Mouse (Mus musculus) cortical plate, adult 2 months (tissue): ENCODE data around the gene Snta1.

Source experiments
- CTCF ChIP-seq: fragments of 200-500 bp; IDR thresholded peaks from 2 replicates; pipeline ENCODE4 v1.5.1; 2011; ENCODE audit warnings: mild to moderate bottlenecking, control low read depth, low read length; ENCODE audit not compliant: insufficient read depth; ENCODE audit errors: extremely low read depth
- POLR2A ChIP-seq: fragments of 200-500 bp; IDR thresholded peaks from 2 replicates; pipeline ENCODE4 v1.6.1; 2011; ENCODE audit warnings: mild to moderate bottlenecking, low read length, control low read depth; ENCODE audit not compliant: insufficient read depth; ENCODE audit errors: extremely low read depth

DNA sequence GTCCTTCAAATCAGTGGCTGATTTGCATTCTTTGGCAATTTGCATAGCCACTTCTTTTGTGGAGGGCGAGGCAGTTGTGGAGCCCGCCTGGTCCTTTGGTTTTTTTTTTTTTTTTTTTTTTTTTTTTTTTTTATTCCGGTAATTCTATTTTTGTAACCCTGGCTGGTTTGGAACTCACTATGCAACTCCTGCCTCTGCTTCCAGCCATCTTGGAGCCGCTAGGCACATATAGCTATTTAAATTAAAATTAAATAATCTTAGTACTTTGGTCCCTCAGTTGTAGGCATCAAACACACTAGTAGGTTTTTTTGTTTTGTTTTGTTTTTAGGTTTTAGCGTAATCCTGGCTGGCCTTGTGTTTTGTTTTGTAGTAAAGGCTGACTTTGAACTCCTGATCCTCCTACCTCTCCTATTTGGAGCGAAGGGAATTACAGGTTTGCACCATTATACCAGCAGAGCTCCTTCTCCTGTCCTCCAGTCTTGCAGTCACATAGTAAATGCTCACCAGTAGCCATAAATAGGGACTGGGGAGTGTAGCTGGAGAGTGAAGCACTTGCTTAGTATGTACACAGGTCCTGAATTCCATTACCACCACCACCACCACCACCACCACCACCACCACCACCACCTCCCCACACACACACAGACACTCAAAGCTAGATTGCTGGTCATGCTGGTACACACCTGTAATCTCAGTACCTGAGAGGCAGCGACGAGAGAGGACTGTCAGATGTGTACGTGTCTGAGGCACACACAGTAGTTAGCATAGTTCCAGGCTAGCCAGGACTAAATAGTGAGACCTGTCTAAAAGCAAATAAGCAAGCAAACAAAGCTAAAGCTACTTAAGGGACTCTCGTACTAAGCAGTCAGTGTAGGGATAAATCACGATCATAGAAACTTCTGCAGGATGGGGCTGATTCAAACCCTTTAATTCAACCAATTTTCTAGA, 19.3 kb upstream of the Snta1 start:
- no peak for TF ChIP-seq POLR2A
- no peak for TF ChIP-seq CTCF
